Mouse (Mus musculus): ENCODE results near the gene 1700003F12Rik. TPM values are rescaled to one million over a fixed set of nuclear protein-coding genes. Genes with fewer than 3 reads are reported as not detected.

The 1700003F12Rik gene
- total RNA-seq (2023): 0.76 TPM in 1 of 2 replicates, not detected in the other

GRCm38 (mm10) chr2:154546711-154547110 lies at the start of gene 1700003F12Rik:
Gene 1700003F12Rik, plus strand, starts transcription at chr2:154547085.

DNA sequence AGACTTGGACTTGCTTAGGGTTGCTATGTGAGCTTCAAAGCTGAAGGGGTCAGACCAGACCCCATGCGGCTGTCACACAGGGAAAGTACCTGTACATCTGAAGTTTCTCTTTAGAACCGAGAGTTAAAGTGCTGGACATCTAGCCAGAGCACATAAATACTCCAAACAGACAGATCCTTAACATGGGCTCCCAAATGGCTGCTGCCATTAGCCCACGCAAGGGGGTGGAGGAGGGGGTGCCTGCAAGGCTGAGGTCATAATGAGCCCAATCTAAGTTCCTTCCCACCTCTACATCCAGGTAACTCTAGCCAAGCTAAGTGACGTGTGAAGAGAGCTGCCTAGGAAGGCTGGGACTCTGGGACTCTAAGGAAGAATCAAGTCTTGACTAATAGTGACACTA lies 4.6 kb downstream of the 1700003F12Rik start, which contains the start of gene Actl10:
Gene Actl10 (plus strand): TSS at position 301 of the 400 bp plus-strand sequence.

GRCm38 (mm10) chr2:154558264-154559039 lies 11.6 kb downstream of the 1700003F12Rik start, which contains the start of gene Necab3:
Gene Necab3, minus strand, starts transcription at chr2:154558890.

DNA sequence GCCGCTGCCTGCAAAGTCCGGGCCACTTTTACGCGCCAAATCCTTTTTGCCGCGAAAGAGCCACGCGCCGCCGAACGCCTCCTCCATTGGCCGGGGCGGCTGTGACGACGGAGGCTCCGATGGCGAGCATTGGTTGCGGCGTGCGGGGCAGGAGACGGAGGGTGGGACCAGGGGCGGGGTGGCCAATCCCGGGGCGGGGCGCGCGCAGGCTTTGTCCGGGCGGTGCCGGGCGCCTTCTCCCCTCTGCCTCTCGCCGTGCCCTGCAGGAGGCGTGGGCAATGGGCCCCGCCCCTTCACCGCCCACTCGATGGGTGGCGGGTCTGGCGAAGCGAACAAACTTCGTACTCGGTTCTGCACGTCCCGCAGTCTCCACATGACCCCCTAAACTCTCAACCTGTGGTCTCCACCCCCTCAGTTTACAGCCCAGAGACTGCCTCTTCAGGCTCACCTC lies 23.0 kb downstream of the 1700003F12Rik start, which contains the start of gene E2f1:
Gene E2f1 (minus strand): TSS at position 57 of the 451 bp plus-strand sequence.

Other genes with a start within 250 kb of the 1700003F12Rik start
- not detected in 2 replicates for gene Bpifb9b, start 239.9 kb upstream of the 1700003F12Rik start, total RNA-seq (2023)
- gene Cdk5rap1, start 174.1 kb upstream of the 1700003F12Rik start, total RNA-seq (2023): 6.5 and 7.6 TPM in 2 replicates
- gene Snta1, start 139.0 kb upstream of the 1700003F12Rik start, total RNA-seq (2023): 0.98 and 1.4 TPM in 2 replicates
- gene Cbfa2t2, start 110.6 kb upstream of the 1700003F12Rik start, total RNA-seq (2023): 18.3 and 30.7 TPM in 2 replicates
- 0.32 TPM in 1 of 2 replicates, not detected in the other for gene Actl10, start 4.7 kb downstream of the 1700003F12Rik start, total RNA-seq (2023)
- gene Necab3, start 11.8 kb downstream of the 1700003F12Rik start, total RNA-seq (2023): 1.1 and 2.1 TPM in 2 replicates
- 14.2 and 18.8 TPM in 2 replicates for gene E2f1, start 22.8 kb downstream of the 1700003F12Rik start, total RNA-seq (2023)
- gene Pxmp4, start 56.6 kb downstream of the 1700003F12Rik start, total RNA-seq (2023): 13.9 and 14.9 TPM in 2 replicates
- 2.7 and 3.6 TPM in 2 replicates for gene Zfp341, start 66.2 kb downstream of the 1700003F12Rik start, total RNA-seq (2023)
- 0.91 TPM in 1 of 2 replicates, not detected in the other for gene 4930519P11Rik, start 66.4 kb downstream of the 1700003F12Rik start, total RNA-seq (2023)
- gene Chmp4b, start 104.6 kb downstream of the 1700003F12Rik start, total RNA-seq (2023): 203 and 242 TPM in 2 replicates
- not detected in 2 replicates for gene Gm14214, start 222.9 kb downstream of the 1700003F12Rik start, total RNA-seq (2023)
- 161 and 165 TPM in 2 replicates for gene Raly, start 244.0 kb downstream of the 1700003F12Rik start, total RNA-seq (2023)
- not detected in 2 replicates for gene a, start 244.3 kb downstream of the 1700003F12Rik start, total RNA-seq (2023)

All from neutrophil, adult 65 days (primary cell).